Mouse (Mus musculus) bone marrow, adult 2 months (tissue): ENCODE data around the gene Slc25a13. TPM values are rescaled to one million over a fixed set of nuclear protein-coding genes. Genes with fewer than 3 reads are reported as not detected.

ENCODE experiments used
- H3K27ac ChIP-seq: fragments of 200-500 bp; 2 replicates; pipeline ENCODE4 v1.5.1; 2012; ENCODE audit warnings: low read depth, mild to moderate bottlenecking, control low read depth, inconsistent platforms, low read length; ENCODE audit not compliant: control insufficient read depth, poor library complexity, insufficient read depth
- H3K4me1 ChIP-seq: fragments of 200-500 bp; 2 replicates; pipeline ENCODE4 v1.6.1; 2011; ENCODE audit warnings: low read length; ENCODE audit not compliant: control insufficient read depth, insufficient read depth
- H3K4me3 ChIP-seq: fragments of 200-500 bp; replicated peaks from 2 replicates; pipeline ENCODE3; 2011; ENCODE audit warnings: mild to moderate bottlenecking, low read depth, low read length, control low read depth; ENCODE audit not compliant: control insufficient read depth
- CTCF ChIP-seq: fragments of 200-500 bp; IDR thresholded peaks from 2 replicates; pipeline ENCODE4 v1.5.1; 2011; ENCODE audit warnings: low read length, control low read depth; ENCODE audit not compliant: control insufficient read depth, insufficient read depth
- POLR2A ChIP-seq: fragments of 200-500 bp; IDR thresholded peaks from 2 replicates; pipeline ENCODE4 v1.6.1; 2011; ENCODE audit warnings: low read depth, mild to moderate bottlenecking, control low read depth, low read length, borderline replicate concordance; ENCODE audit not compliant: control insufficient read depth
- WGBS: fragments of 180-500 bp; shearing (Covaris S2); methylation state at CpG from one replicate; pipeline ENCODE4 v1.1.7; 2018; 5-methylcytosine and 5-hydroxymethylcytosine counted together
- polyA plus RNA-seq: library from polyadenylated mRNA; stranded (reverse); fragments of >200 nt; gene quantifications from 2 replicates; pipeline ENCODE4 v1.2.4, GENCODE M21; 2011; ENCODE audit warnings: low replicate concordance; ENCODE audit not compliant: missing spikeins, insufficient read depth, insufficient read length

The Slc25a13 gene
- polyA plus RNA-seq, 1 experiment = 9.3 TPM

DNA sequence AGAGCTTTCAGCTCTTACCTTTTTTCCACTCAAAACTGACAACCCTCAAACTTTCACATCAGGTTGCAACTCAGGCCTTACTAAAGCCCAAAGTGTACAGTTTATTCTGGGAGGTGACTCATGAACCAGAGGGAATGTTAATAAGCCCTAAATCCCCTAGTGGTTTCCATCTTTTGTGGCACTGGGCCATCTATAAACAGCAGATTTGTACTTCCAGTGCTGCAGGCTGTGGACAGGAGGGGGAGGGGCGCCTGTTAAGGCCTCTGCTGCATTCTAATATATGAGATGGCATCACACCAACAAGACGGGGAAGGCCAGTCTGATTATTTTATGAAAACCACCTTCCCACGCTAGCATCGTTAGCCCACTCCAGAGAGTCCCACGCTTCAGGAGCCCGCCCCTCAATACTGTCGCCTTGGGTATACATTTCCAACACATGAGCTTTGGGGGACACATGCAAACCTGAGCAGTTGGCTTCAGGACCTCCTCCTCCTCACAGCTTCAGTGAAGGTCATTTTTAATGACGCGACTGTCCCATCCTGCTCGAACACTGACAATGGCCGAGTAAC lies 48.3 kb downstream of the Slc25a13 start:
- Histone ChIP-seq H3K4me3 (no peak overlapping the region), H3K27ac (no peak overlapping the region), H3K4me1 (no peaks in the 10 kb centered on the region)
- WGBS = 84% methylated on average over 11 of the region's 11 CpGs
- no peak for TF ChIP-seq POLR2A
- TF ChIP-seq CTCF = no peak

DNA sequence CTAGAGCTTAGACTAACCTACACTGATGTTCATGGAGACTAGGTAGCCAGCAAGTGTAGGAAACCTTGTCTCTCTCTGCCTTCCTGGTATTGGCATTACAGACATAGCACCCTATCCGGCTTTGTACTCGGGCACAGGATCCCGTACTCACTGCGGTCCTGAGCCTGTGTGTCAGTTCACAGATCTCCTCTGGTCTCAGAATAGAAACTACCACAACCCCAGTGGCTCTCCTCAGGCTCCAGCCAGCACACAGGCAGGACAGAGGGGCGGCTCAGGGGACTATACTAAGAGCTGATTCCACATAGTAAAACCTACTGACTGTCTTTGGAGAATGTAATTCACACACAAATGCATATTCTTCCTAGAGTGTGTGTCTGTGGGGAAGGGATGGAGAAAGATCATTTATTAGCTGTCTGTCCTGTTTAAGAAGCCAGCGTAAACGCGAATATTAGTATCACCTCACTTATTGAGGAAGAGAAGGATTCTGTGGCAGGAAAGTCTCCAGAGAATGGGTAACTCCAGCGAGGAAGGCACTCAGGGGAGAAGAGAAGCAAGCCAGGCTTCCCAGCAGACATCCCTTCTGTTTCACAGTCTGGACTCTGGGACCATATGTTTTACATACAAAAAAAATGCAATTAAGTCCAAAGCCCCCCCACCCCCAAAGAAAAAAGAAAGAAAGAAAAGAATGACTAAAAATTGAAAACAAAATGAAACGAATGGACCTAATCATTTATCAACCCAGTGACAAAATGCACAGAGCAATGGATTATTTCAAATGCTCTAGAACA lies 49.4 kb downstream of the Slc25a13 start:
- no peaks in the 10 kb centered on the region for H3K4me1 ChIP-seq
- 86% methylated on average over 10 of the region's 10 CpGs for WGBS
- TF ChIP-seq POLR2A (no peak), CTCF (no peak)
- H3K4me3 ChIP-seq = no peak overlapping the region
- H3K27ac ChIP-seq = no peak overlapping the region

DNA sequence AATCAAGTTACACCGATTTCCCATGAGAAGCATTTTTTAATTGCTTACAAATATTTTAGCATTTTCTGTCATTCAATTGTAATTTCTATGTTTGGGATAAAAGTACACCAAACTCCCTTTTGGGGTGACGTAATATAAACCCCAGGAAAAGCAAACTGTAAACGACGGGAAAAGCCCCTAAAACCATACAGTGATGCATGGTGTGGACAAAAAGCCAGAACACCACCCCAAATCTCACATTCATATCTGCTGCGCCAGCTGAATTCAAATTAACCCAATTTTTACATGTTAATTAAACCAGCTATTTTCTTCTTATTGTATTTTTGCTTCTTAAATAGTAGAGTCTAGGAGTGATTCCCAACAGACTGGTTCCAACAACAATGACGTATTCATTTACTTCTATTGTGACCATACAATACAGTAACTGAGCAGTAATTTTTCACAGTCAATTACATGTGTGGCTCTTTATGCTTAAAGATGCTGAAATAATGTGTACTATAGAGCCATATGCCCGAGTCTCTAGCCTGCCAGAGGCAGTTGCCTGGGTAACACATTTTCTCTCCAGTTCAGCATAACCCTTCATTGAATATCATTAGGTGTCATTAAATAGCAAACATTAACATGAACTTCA lies 53.9 kb downstream of the Slc25a13 start:
- TF ChIP-seq CTCF (no peak), POLR2A (no peak)
- WGBS = 81% methylated on average over 7 of the region's 7 CpGs
- Histone ChIP-seq H3K4me1 (no peaks in the 10 kb centered on the region; the same call in 1 of the 2 replicates), H3K4me3 (no peak overlapping the region), H3K27ac (no peak overlapping the region)

GRCm38 (mm10) chr6:6162146-6162545 lies 54.8 kb downstream of the Slc25a13 start:
- TF ChIP-seq POLR2A = no peak
- TF ChIP-seq CTCF = no peak
- H3K4me3 ChIP-seq = no peak overlapping the region
- H3K27ac ChIP-seq = no peak overlapping the region
- H3K4me1 ChIP-seq = no peaks in the 10 kb centered on the region; the same call in 1 of the 2 replicates
- 77% methylated on average over 6 of the region's 6 CpGs for WGBS

GRCm38 (mm10) chr6:6160645-6161426 lies 56.1 kb downstream of the Slc25a13 start:
- TF ChIP-seq POLR2A (no peak), CTCF (no peak)
- 78% methylated on average over 7 of the region's 7 CpGs for WGBS
- Histone ChIP-seq H3K27ac (no peak overlapping the region), H3K4me1 (no peaks in the 10 kb centered on the region; the same call in 1 of the 2 replicates), H3K4me3 (no peak overlapping the region)

- no peak overlapping the region for H3K27ac ChIP-seq
- TF ChIP-seq POLR2A = no peak
- TF ChIP-seq CTCF = no peak
- no peaks in the 10 kb centered on the region; the same call in 1 of the 2 replicates for H3K4me1 ChIP-seq
- H3K4me3 ChIP-seq = no peak overlapping the region
- 74% methylated on average over 7 of the region's 7 CpGs for WGBS
Observed at GRCm38 (mm10) chr6:6159221-6159859, 57.6 kb downstream of the Slc25a13 start.

GRCm38 (mm10) chr6:6153426-6153825 lies 63.5 kb downstream of the Slc25a13 start:
- Histone ChIP-seq H3K4me3 (no peak overlapping the region), H3K4me1 (no peaks in the 10 kb centered on the region), H3K27ac (no peak overlapping the region)
- TF ChIP-seq CTCF (no peak), POLR2A (no peak)
- 66% methylated on average over 10 of the region's 10 CpGs for WGBS
